Mouse (Mus musculus): Measurements from ENCODE around the gene Tcf7l2. TPM values are rescaled to one million over a fixed set of nuclear protein-coding genes. Genes with fewer than 3 reads are reported as not detected.

The Tcf7l2 gene
- total RNA-seq, 2 experiments from 2014 or later, result 8.1 to 9.0 TPM

- intact Hi-C loops (cut with DNase I), result no loop called here
- no peak overlapping the region for H3K27ac ChIP-seq
- DNase-seq (ENCODE audit: extremely low spot score in 1 of 2, low spot score in 2 of 2), result no peak
- TF ChIP-seq CTCF (IDR thresholded peaks at IDR 0.05), result no peak
- H3K4me3 ChIP-seq, result no peak overlapping the region
These were observed 78.6 kb downstream of the Tcf7l2 start for GRCm38 (mm10) chr19:55820202-55820601.

DNA sequence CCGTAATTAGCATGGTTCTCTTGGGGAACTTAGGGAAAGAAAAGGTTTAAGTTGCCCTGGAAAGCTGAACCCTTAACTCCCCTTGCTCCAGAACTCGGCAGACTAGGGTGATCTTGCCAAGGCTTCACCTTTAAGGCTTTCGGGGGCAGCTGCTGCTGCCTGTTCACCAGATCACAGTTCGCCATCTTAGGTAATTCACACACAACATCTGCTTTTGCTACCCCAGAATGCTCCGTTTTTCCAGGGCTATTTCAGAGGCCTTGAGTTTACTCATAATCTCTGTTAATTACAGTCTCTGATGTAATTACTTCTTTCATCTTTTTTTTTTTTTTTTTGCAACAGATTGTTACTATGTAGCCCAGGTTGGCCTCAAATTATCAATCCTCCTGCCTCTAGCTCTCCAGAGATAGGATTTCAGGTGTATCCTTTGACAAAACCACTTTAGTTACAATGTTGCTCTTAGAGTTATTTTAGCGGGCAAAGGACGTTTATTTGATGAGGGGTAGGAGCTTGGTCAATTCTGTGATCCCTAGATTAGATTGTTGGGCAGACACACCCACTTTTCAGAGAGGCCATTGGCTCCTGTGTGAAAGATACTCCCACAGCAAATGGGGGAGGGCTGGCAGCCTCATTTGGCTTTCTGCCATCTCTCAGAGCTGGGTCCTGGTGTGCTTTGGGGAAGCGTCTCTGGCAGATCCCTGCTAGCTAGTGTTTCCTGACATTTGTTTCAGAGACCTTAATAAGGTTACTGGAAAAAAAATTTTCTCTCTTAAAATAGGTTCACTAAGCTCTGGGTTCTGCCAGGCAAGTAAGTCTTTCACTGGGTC lies 83.6 kb downstream of the Tcf7l2 start:
- intact Hi-C loops (cut with DNase I), result no loop called here
- no peak for TF ChIP-seq CTCF (IDR thresholded peaks at IDR 0.05)
- no peak overlapping the region for H3K27ac ChIP-seq
- DNase-seq (ENCODE audit: extremely low spot score in 1 of 2, low spot score in 2 of 2), result no peak
- no peak overlapping the region for H3K4me3 ChIP-seq

- no peak overlapping the region for H3K4me3 ChIP-seq
- DNase-seq (ENCODE audit: extremely low spot score in 1 of 2, low spot score in 2 of 2), result no peak
- intact Hi-C loops (cut with DNase I), result no loop called here
- TF ChIP-seq CTCF (IDR thresholded peaks at IDR 0.05), result no peak
- H3K27ac ChIP-seq, result no peak overlapping the region
These were observed 84.4 kb downstream of the Tcf7l2 start for GRCm38 (mm10) chr19:55825951-55826507.

- no peak for DNase-seq (ENCODE audit: extremely low spot score in 1 of 2, low spot score in 2 of 2)
These were observed 86.1 kb downstream of the Tcf7l2 start for GRCm38 (mm10) chr19:55827613-55828259.

DNA sequence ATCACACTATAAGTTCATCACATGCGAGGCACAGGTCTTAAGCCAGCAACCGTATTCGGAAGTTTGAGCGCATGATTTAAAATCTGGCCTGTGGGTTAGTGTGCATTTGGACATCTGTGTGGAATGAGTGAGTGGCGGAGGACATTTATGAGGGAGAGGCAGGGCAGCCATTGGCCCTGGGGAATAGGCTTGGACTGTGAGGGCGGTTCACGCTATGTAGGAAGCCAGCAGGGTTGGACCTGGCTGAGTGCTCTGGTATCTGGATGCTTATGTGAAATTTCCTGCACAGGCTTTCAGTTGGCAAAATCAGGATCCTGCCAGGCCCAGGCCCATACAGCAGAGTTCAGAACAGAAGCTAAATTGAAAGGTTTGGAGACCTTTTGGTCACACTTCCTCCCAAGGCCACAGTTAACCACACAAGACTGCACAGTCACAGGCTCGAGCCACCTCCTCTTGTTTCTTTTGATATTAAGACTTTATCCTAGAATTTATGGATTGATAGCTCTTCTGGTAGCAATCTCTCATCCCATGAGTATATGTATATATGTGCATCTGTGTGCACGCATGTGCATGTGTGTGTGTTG lies 89.4 kb downstream of the Tcf7l2 start:
- no peak for TF ChIP-seq CTCF (IDR thresholded peaks at IDR 0.05)
- intact Hi-C loops (cut with DNase I), result no loop called here
- DNase-seq (ENCODE audit: extremely low spot score in 1 of 2, low spot score in 2 of 2), result no peak

More at GRCm38 (mm10) chr19:55827613-55828259, 86.1 kb downstream of the Tcf7l2 start:
- TF ChIP-seq CTCF (IDR thresholded peaks at IDR 0.05), result no peak
- intact Hi-C loops (cut with DNase I), result no loop called here
- no peak overlapping the region for H3K27ac ChIP-seq
- no peak overlapping the region for H3K4me3 ChIP-seq

DNA sequence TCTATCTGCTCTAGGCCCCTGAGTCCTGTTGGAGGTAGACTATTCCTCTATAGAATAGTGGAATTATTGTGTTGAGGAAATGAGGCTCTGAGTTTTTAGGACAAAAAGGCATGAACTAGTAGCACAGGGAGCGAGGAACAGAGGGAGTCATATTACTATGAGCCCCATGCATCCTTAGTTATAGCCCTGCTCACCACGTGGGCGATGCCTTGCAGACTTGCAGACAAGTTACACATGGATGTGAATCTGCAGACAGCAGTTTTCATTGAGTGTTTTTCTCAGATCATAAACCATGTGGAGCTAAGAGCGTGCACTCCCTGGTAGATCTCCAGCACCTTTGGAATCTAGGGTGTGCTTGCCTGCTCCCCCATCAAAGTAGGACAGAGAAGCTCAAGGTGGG lies 90.5 kb downstream of the Tcf7l2 start:
- no peak for DNase-seq (ENCODE audit: extremely low spot score in 1 of 2, low spot score in 2 of 2)

More for the DNA sequence above, 89.4 kb downstream of the Tcf7l2 start:
- no peak overlapping the region for H3K4me3 ChIP-seq
- no peak overlapping the region for H3K27ac ChIP-seq

GRCm38 (mm10) chr19:55833807-55834385 lies 92.3 kb downstream of the Tcf7l2 start:
- H3K4me3 ChIP-seq, result no peak overlapping the region
- H3K27ac ChIP-seq, result no peak overlapping the region
- no peak; the same call in 1 of the 2 replicates for TF ChIP-seq CTCF (IDR thresholded peaks at IDR 0.05)
- DNase-seq (ENCODE audit: extremely low spot score in 1 of 2, low spot score in 2 of 2), result no peak
- intact Hi-C loops (cut with DNase I), result no loop called here

More for the DNA sequence above, 90.5 kb downstream of the Tcf7l2 start:
- no peak for TF ChIP-seq CTCF (IDR thresholded peaks at IDR 0.05)
- intact Hi-C loops (cut with DNase I), result no loop called here
- Histone ChIP-seq H3K27ac (no peak overlapping the region), H3K4me3 (no peak overlapping the region)

GRCm38 (mm10) chr19:55836930-55837687 lies 95.5 kb downstream of the Tcf7l2 start:
- peak overlapping the region; percentile 40; the same call in 1 of the 2 replicates for H3K27ac ChIP-seq

GRCm38 (mm10) chr19:55837924-55838323 lies 96.3 kb downstream of the Tcf7l2 start:
- TF ChIP-seq CTCF (IDR thresholded peaks at IDR 0.05), result no peak
- Histone ChIP-seq H3K27ac (peak overlapping the region; percentile 44; the same call in 1 of the 2 replicates), H3K4me3 (no peak overlapping the region)
- intact Hi-C loops (cut with DNase I), result no loop called here
- no peak for DNase-seq (ENCODE audit: extremely low spot score in 1 of 2, low spot score in 2 of 2)

More at GRCm38 (mm10) chr19:55836930-55837687, 95.5 kb downstream of the Tcf7l2 start:
- intact Hi-C loops (cut with DNase I), result no loop called here
- TF ChIP-seq CTCF (IDR thresholded peaks at IDR 0.05), result no peak
- no peak overlapping the region for H3K4me3 ChIP-seq
- no peak for DNase-seq (ENCODE audit: extremely low spot score in 1 of 2, low spot score in 2 of 2)

DNA sequence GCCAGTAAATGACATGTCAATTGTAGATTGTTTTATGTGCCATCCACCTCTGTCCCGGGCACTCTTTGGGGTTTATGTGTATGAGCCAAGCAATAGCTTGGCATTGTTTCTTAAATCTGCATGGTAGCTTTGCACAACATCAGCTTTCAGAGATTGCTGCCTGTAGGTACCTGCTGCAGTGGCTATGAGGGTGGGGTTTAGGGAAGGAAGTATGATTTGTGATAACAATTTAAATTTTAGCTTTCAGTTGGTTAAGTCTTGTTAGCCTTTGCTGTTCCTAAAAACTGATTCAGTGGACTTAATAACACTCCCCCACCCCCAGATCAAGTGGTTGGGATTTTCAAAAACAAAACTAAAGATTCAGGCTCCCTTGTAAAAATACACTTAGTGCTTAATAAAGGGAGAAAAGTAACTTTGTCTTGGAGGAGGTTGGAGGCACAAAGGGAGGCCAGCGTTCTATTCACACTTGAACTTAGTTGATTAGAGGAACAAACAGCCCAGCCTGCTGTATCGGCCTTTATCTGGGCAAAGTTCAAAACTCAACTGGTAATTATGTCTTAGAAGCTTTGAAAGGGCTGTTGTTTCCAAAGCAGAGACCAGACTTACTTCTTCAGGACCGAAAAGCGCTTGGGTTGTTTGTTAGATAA lies 96.9 kb downstream of the Tcf7l2 start:
- no peak for TF ChIP-seq CTCF (IDR thresholded peaks at IDR 0.05)
- Histone ChIP-seq H3K4me3 (no peak overlapping the region), H3K27ac (peak overlapping the region; percentile 38; the same call in 1 of the 2 replicates)
- intact Hi-C loops (cut with DNase I), result no loop called here
- no peak for DNase-seq (ENCODE audit: extremely low spot score in 1 of 2, low spot score in 2 of 2)
